Mouse (Mus musculus): Measurements from ENCODE around the gene Agmat. TPM values are rescaled to one million over a fixed set of nuclear protein-coding genes. Genes with fewer than 3 reads are reported as not detected.

The Agmat gene
- polyA plus RNA-seq, 1 experiment from 2014 or later, result not detected

- Histone ChIP-seq H3K9me3 (ENCODE audit: control insufficient read depth, low read length) (no peaks in the 10 kb centered on the region), H3K4me1 (replicated peaks; ENCODE audit: control insufficient read depth, insufficient read depth, low read length) (no peaks in the 10 kb centered on the region), H3K27ac (ENCODE audit: low read depth, low read length) (no peak overlapping the region), H3K4me3 (ENCODE audit: low read depth, low read length) (no peak overlapping the region), H3K36me3 (ENCODE audit: control insufficient read depth, insufficient read depth, low read length) (peaks cover 3% of the 10 kb centered on the region; the same call in 1 of the 2 replicates), H3K9ac (ENCODE audit: low read length) (no peak overlapping the region), H3K4me2 (ENCODE audit: low read depth, low read length, severe bottlenecking) (no peak overlapping the region), H3K27me3 (ENCODE audit: control insufficient read depth, insufficient read depth, low read length) (no peaks in the 10 kb centered on the region)
- no peak for ATAC-seq (replicated peaks; ENCODE audit: low FRiP score)
- 94% methylated on average over 13 of the region's 13 CpGs for WGBS
- no peak for DNase-seq (ENCODE audit: low spot score)
Measured at GRCm38 (mm10) chr4:141762102-141762598, 15.7 kb downstream of the Agmat start.

GRCm38 (mm10) chr4:141763476-141763875 is 17.0 kb downstream of the Agmat start:
- Histone ChIP-seq H3K9me3 (ENCODE audit: control insufficient read depth, low read length) (no peaks in the 10 kb centered on the region), H3K4me1 (replicated peaks; ENCODE audit: control insufficient read depth, insufficient read depth, low read length) (no peaks in the 10 kb centered on the region), H3K4me3 (ENCODE audit: low read depth, low read length) (no peak overlapping the region), H3K27ac (ENCODE audit: low read depth, low read length) (no peak overlapping the region), H3K36me3 (ENCODE audit: control insufficient read depth, insufficient read depth, low read length) (peaks cover 3% of the 10 kb centered on the region; the same call in 1 of the 2 replicates), H3K9ac (ENCODE audit: low read length) (no peak overlapping the region), H3K27me3 (ENCODE audit: control insufficient read depth, insufficient read depth, low read length) (no peaks in the 10 kb centered on the region), H3K4me2 (ENCODE audit: low read depth, low read length, severe bottlenecking) (no peak overlapping the region)
- no peak for DNase-seq (ENCODE audit: low spot score)
- WGBS, result 93% methylated on average over 12 of the region's 12 CpGs
- ATAC-seq (replicated peaks; ENCODE audit: low FRiP score), result no peak

- H3K27me3 ChIP-seq (ENCODE audit: control insufficient read depth, insufficient read depth, low read length), result no peaks in the 10 kb centered on the region
- WGBS, result 93% methylated on average over 3 of the region's 3 CpGs
Measured at GRCm38 (mm10) chr4:141765008-141765407, 18.5 kb downstream of the Agmat start.

GRCm38 (mm10) chr4:141766316-141766667 is 19.8 kb downstream of the Agmat start:
- Histone ChIP-seq H3K36me3 (ENCODE audit: control insufficient read depth, insufficient read depth, low read length) (peaks cover 3% of the 10 kb centered on the region; the same call in 1 of the 2 replicates), H3K9ac (ENCODE audit: low read length) (no peak overlapping the region), H3K4me3 (ENCODE audit: low read depth, low read length) (no peak overlapping the region), H3K4me2 (ENCODE audit: low read depth, low read length, severe bottlenecking) (no peak overlapping the region), H3K4me1 (replicated peaks; ENCODE audit: control insufficient read depth, insufficient read depth, low read length) (no peaks in the 10 kb centered on the region), H3K27me3 (ENCODE audit: control insufficient read depth, insufficient read depth, low read length) (no peaks in the 10 kb centered on the region), H3K27ac (ENCODE audit: low read depth, low read length) (no peak overlapping the region), H3K9me3 (ENCODE audit: control insufficient read depth, low read length) (no peaks in the 10 kb centered on the region)
- ATAC-seq (replicated peaks; ENCODE audit: low FRiP score) (no peak), DNase-seq (ENCODE audit: low spot score) (no peak)
- 96% methylated on average over 8 of the region's 8 CpGs for WGBS

More at GRCm38 (mm10) chr4:141765008-141765407, 18.5 kb downstream of the Agmat start:
- Histone ChIP-seq H3K36me3 (ENCODE audit: control insufficient read depth, insufficient read depth, low read length) (peaks cover 3% of the 10 kb centered on the region; the same call in 1 of the 2 replicates), H3K4me3 (ENCODE audit: low read depth, low read length) (no peak overlapping the region), H3K9me3 (ENCODE audit: control insufficient read depth, low read length) (no peaks in the 10 kb centered on the region), H3K9ac (ENCODE audit: low read length) (no peak overlapping the region), H3K4me1 (replicated peaks; ENCODE audit: control insufficient read depth, insufficient read depth, low read length) (no peaks in the 10 kb centered on the region), H3K4me2 (ENCODE audit: low read depth, low read length, severe bottlenecking) (no peak overlapping the region), H3K27ac (ENCODE audit: low read depth, low read length) (no peak overlapping the region)
- DNase-seq (ENCODE audit: low spot score), result no peak
- ATAC-seq (replicated peaks; ENCODE audit: low FRiP score), result no peak

GRCm38 (mm10) chr4:141766668-141767352 is 20.3 kb downstream of the Agmat start:
- ATAC-seq (replicated peaks; ENCODE audit: low FRiP score) (no peak), DNase-seq (ENCODE audit: low spot score) (no peak)
- Histone ChIP-seq H3K27me3 (ENCODE audit: control insufficient read depth, insufficient read depth, low read length) (no peaks in the 10 kb centered on the region), H3K4me1 (replicated peaks; ENCODE audit: control insufficient read depth, insufficient read depth, low read length) (no peaks in the 10 kb centered on the region), H3K4me2 (ENCODE audit: low read depth, low read length, severe bottlenecking) (no peak overlapping the region), H3K4me3 (ENCODE audit: low read depth, low read length) (no peak overlapping the region), H3K36me3 (ENCODE audit: control insufficient read depth, insufficient read depth, low read length) (peaks cover 3% of the 10 kb centered on the region; the same call in 1 of the 2 replicates), H3K9ac (ENCODE audit: low read length) (no peak overlapping the region), H3K9me3 (ENCODE audit: control insufficient read depth, low read length) (no peaks in the 10 kb centered on the region), H3K27ac (ENCODE audit: low read depth, low read length) (no peak overlapping the region)
- WGBS, result 87% methylated on average over 19 of the region's 19 CpGs

- H3K9ac ChIP-seq (ENCODE audit: low read length), result no peak overlapping the region
- no peaks in the 10 kb centered on the region for H3K4me1 ChIP-seq (replicated peaks; ENCODE audit: control insufficient read depth, insufficient read depth, low read length)
- WGBS, result 83% methylated on average over 19 of the region's 19 CpGs
- no peaks in the 10 kb centered on the region for H3K9me3 ChIP-seq (ENCODE audit: control insufficient read depth, low read length)
- no peak for DNase-seq (ENCODE audit: low spot score)
- no peak overlapping the region for H3K4me2 ChIP-seq (ENCODE audit: low read depth, low read length, severe bottlenecking)
- no peak overlapping the region for H3K4me3 ChIP-seq (ENCODE audit: low read depth, low read length)
- H3K27ac ChIP-seq (ENCODE audit: low read depth, low read length), result no peak overlapping the region
- H3K36me3 ChIP-seq (ENCODE audit: control insufficient read depth, insufficient read depth, low read length), result peaks cover 3% of the 10 kb centered on the region; the same call in 1 of the 2 replicates
- no peak for ATAC-seq (replicated peaks; ENCODE audit: low FRiP score)
- no peaks in the 10 kb centered on the region for H3K27me3 ChIP-seq (ENCODE audit: control insufficient read depth, insufficient read depth, low read length)
Measured at GRCm38 (mm10) chr4:141767353-141768036, 21.0 kb downstream of the Agmat start.

- Histone ChIP-seq H3K4me3 (ENCODE audit: low read depth, low read length) (no peak overlapping the region), H3K9me3 (ENCODE audit: control insufficient read depth, low read length) (no peaks in the 10 kb centered on the region), H3K36me3 (ENCODE audit: control insufficient read depth, insufficient read depth, low read length) (no peaks in the 10 kb centered on the region; the same call in 1 of the 2 replicates), H3K9ac (ENCODE audit: low read length) (no peak overlapping the region), H3K27ac (ENCODE audit: low read depth, low read length) (no peak overlapping the region), H3K4me2 (ENCODE audit: low read depth, low read length, severe bottlenecking) (no peak overlapping the region), H3K27me3 (ENCODE audit: control insufficient read depth, insufficient read depth, low read length) (no peaks in the 10 kb centered on the region), H3K4me1 (replicated peaks; ENCODE audit: control insufficient read depth, insufficient read depth, low read length) (no peaks in the 10 kb centered on the region)
- ATAC-seq (replicated peaks; ENCODE audit: low FRiP score), result no peak
- DNase-seq (ENCODE audit: low spot score), result no peak
- WGBS, result 93% methylated on average over 8 of the region's 8 CpGs
Measured at GRCm38 (mm10) chr4:141769501-141770160, 23.2 kb downstream of the Agmat start.

- no peak for DNase-seq (ENCODE audit: low spot score)
- Histone ChIP-seq H3K4me1 (replicated peaks; ENCODE audit: control insufficient read depth, insufficient read depth, low read length) (no peaks in the 10 kb centered on the region), H3K4me3 (ENCODE audit: low read depth, low read length) (no peak overlapping the region), H3K27me3 (ENCODE audit: control insufficient read depth, insufficient read depth, low read length) (no peaks in the 10 kb centered on the region), H3K9me3 (ENCODE audit: control insufficient read depth, low read length) (no peaks in the 10 kb centered on the region), H3K36me3 (ENCODE audit: control insufficient read depth, insufficient read depth, low read length) (no peaks in the 10 kb centered on the region; the same call in 1 of the 2 replicates), H3K27ac (ENCODE audit: low read depth, low read length) (no peak overlapping the region), H3K9ac (ENCODE audit: low read length) (no peak overlapping the region), H3K4me2 (ENCODE audit: low read depth, low read length, severe bottlenecking) (no peak overlapping the region)
- WGBS, result 93% methylated on average over 8 of the region's 8 CpGs
- no peak for ATAC-seq (replicated peaks; ENCODE audit: low FRiP score)
Measured at GRCm38 (mm10) chr4:141771823-141772222, 25.4 kb downstream of the Agmat start.
